Mouse (Mus musculus) hindbrain, embryonic 13.5 days (tissue): ENCODE results near the gene Cadm2. TPM values are rescaled to one million over a fixed set of nuclear protein-coding genes. Genes with fewer than 3 reads are reported as not detected.
A peak's percentile ranks its signal among the peaks of the same experiment; 100 is the strongest.

Experiments
- ATAC-seq: fragments of 200-750 bp; cut with Nextera tagmentation; 2 replicates; pipeline ENCODE4 v1.8.0; 2017; ENCODE audit warnings: moderate TSS enrichment; ENCODE audit not compliant: low FRiP score
- H3K27ac ChIP-seq: fragments of 300-500 bp; sonication (generic); 2 replicates; pipeline ENCODE4 v1.5.1; 2015; ENCODE audit warnings: inconsistent platforms, mild to moderate bottlenecking, moderate library complexity
- H3K27me3 ChIP-seq: fragments of 300-500 bp; sonication (generic); 2 replicates; pipeline ENCODE4 v1.6.1; 2015; ENCODE audit warnings: mild to moderate bottlenecking, inconsistent platforms
- H3K36me3 ChIP-seq: fragments of 300-500 bp; sonication (generic); 2 replicates; pipeline ENCODE4 v1.6.1; 2015; ENCODE audit warnings: mild to moderate bottlenecking, inconsistent platforms
- H3K4me1 ChIP-seq: fragments of 300-500 bp; sonication (generic); replicated peaks from 2 replicates; pipeline ENCODE4 v1.6.1; 2015; ENCODE audit warnings: inconsistent platforms
- H3K4me2 ChIP-seq: fragments of 300-500 bp; sonication (generic); 2 replicates; pipeline ENCODE4 v1.6.1; 2015; ENCODE audit warnings: inconsistent platforms, mild to moderate bottlenecking, moderate library complexity
- H3K4me3 ChIP-seq: fragments of 300-500 bp; sonication (generic); 2 replicates; pipeline ENCODE4 v1.5.1; 2015; ENCODE audit warnings: mild to moderate bottlenecking, inconsistent platforms
- H3K9ac ChIP-seq: fragments of 300-500 bp; sonication (generic); 2 replicates; pipeline ENCODE4 v1.6.1; 2015; ENCODE audit warnings: mild to moderate bottlenecking, inconsistent platforms
- H3K9me3 ChIP-seq: fragments of 300-500 bp; sonication (generic); 2 replicates; pipeline ENCODE4 v1.6.1; 2016; ENCODE audit warnings: inconsistent platforms
- WGBS: fragments of 180-500 bp; shearing (Covaris S2); methylation state at CpG from one replicate; pipeline ENCODE4 v1.1.7; 2015; 5-methylcytosine and 5-hydroxymethylcytosine counted together
- polyA plus RNA-seq: library from polyadenylated mRNA; unstranded; fragments of >200 nt; fragmentation: Nextera tagmentation; extraction: Ambion mirVana; gene quantifications from 2 replicates; pipeline ENCODE4 v1.2.1, GENCODE M21; 2015

The Cadm2 gene
- polyA plus RNA-seq, 1 experiment from 2014 or later, result 31.4 TPM

DNA sequence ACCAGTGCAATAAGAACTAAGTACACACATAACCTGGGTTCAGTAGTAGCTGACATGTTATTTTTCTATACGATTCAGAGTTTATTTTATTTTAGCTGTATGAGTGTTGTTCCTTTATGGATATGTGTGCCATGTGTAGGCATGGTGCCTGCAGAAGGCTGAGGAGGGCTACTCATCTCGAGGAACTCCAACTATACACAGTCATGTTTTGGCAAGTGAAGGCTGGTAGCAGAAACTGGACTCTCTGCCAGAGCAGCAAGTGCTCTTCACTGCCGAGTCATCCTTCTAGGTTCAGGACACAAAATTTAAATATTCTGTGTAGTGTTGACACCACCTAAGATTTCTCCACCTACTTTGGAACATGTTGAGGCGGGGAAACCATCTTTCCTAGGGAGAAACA, 524.8 kb downstream of the Cadm2 start:
- no peak overlapping the region for H3K4me2 ChIP-seq
- no peak overlapping the region for H3K9ac ChIP-seq
- 90% methylated on average over 4 of the region's 4 CpGs for WGBS
- no peak overlapping the region for H3K27ac ChIP-seq
- no peak overlapping the region for H3K4me3 ChIP-seq
- H3K4me1 ChIP-seq, result no peaks in the 10 kb centered on the region
- ATAC-seq, result no peak
- no peaks in the 10 kb centered on the region for H3K36me3 ChIP-seq
- H3K27me3 ChIP-seq, result no peaks in the 10 kb centered on the region
- no peaks in the 10 kb centered on the region for H3K9me3 ChIP-seq

DNA sequence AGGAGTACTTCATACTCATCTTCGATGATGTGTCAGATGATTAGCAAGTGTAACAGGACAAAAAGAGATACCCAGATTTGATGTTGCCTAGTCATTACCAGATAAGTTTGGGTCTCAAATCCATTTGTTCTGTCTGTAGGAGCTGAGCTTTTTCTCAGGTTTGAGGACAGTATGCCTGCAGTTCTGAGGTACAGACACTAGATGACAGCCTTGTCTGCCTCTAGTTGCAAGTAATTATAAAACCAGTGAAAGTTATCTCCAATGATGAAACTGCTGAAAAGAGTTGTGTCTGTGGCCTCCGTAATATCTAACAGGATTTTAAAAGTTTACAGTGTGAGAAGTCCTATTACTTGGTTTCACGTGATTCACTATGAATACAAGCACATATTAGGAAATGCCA, 531.0 kb downstream of the Cadm2 start:
- no peak for ATAC-seq
- Histone ChIP-seq H3K27ac (no peak overlapping the region), H3K4me3 (no peak overlapping the region), H3K4me1 (no peaks in the 10 kb centered on the region), H3K36me3 (no peaks in the 10 kb centered on the region), H3K9ac (no peak overlapping the region), H3K27me3 (no peaks in the 10 kb centered on the region), H3K9me3 (no peaks in the 10 kb centered on the region), H3K4me2 (no peak overlapping the region)
- WGBS, result 68% methylated on average over 3 of the region's 3 CpGs

DNA sequence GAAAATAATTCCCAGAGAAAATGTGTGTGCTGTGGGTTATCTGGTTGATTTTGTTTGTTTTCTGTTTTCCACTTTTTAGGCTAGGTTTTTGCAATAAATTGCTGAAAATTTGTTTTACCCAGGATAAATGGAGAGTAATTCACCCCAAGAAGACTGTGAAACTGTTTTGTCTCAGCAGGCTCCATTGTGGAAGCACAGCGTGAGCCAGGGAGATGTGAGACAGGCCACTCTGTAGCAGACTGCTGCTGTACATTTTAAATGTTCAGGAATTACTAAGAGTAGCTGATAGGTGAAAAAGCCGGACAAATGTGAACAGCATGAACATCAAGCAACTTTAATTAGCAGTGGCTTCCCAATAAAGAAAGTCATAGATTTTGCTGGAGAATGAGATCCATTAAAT, 541.4 kb downstream of the Cadm2 start:
- H3K4me2 ChIP-seq, result no peak overlapping the region
- H3K36me3 ChIP-seq, result no peaks in the 10 kb centered on the region
- no peak overlapping the region for H3K27ac ChIP-seq
- 50% methylated on average over 2 of the region's 2 CpGs for WGBS
- ATAC-seq, result no peak
- H3K27me3 ChIP-seq, result no peaks in the 10 kb centered on the region
- no peak overlapping the region for H3K4me3 ChIP-seq
- H3K9ac ChIP-seq, result no peak overlapping the region
- H3K9me3 ChIP-seq, result no peaks in the 10 kb centered on the region
- H3K4me1 ChIP-seq, result 0 out of 2 replicates have a peak, but pooled peaks cover 2% of the 10 kb centered on the region

DNA sequence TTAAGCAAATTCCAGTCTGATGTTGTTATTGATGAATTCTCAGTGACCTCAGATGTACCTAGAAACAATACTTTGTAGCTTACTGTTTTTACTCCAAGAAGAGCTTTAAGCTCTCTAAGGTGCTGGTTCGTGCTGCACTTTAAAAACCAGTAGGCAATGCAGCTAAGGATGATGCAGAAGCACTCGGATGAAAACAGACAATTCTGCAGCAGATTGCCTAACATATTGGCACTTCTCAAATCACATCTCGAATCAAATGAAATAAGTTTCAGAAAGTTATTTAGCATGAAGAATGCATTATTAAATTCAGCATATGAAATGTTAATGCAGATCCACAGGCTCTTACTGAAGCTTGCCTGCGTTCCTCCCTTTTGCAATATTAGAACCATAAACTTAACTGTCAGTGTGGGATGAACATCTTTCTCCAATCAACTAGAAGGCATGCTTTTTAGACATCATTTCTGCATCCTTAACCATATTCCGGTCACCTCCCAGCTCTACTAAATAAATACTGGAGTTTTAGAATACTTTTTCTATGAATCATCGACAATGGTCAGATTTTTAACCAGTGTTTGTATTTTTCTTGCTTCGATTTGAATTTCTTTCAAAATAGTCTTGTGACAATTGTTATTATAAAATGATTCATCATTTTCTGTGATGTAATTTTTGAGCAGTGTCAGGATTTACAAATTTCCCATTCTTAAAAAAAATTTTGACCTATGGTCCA, 544.4 kb downstream of the Cadm2 start:
- WGBS, result 85% methylated on average over 7 of the region's 7 CpGs
- ATAC-seq, result no peak
- Histone ChIP-seq H3K27me3 (no peaks in the 10 kb centered on the region), H3K9me3 (no peaks in the 10 kb centered on the region), H3K4me3 (no peak overlapping the region), H3K4me2 (no peak overlapping the region), H3K27ac (no peak overlapping the region), H3K9ac (no peak overlapping the region), H3K36me3 (no peaks in the 10 kb centered on the region), H3K4me1 (0 out of 2 replicates have a peak, but pooled peaks cover 2% of the 10 kb centered on the region)

DNA sequence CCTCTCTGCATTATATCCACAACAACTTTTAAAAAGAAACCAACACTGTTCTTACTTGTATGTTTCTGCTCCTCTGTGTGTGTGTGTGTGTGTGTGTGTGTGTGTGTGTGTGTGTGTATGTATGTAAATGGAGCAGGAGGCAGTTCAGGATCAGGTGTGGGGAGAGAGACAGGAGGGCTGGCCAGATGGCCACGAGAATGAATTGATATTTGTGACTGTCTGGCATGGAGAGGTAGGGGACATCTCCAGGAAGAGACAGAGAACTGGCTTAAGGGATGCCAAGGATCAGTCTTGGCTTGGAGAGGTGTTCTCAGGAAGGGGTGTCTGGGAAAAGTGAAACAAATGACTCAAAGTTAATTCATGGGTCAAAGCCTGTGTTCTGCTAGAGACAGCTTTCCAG, 552.2 kb downstream of the Cadm2 start:
- Histone ChIP-seq H3K4me3 (no peak overlapping the region), H3K36me3 (no peaks in the 10 kb centered on the region), H3K9me3 (no peaks in the 10 kb centered on the region), H3K9ac (no peak overlapping the region), H3K4me2 (no peak overlapping the region), H3K4me1 (no peaks in the 10 kb centered on the region), H3K27ac (no peak overlapping the region), H3K27me3 (no peaks in the 10 kb centered on the region)
- ATAC-seq, result no peak
- WGBS, result 44% methylated on average over 1 of the region's 1 CpGs

DNA sequence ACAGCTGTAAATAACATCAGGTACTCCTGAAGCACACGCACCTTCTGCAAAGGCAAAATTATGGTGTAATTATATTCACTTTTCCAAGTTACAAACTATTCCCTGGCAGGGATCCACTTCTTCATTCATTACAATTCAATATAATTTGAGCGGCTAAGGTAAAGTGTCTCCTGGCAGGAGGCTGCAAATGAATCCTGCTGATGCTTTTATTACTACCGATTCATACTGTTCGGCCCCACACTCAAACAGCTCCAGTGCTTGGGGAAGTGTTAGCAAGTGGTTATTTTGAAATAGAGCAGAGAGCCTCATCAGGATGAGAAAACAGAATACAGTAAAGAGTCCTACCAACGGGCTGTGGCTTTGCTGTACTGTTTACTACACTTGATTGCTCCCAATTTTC, 589.8 kb downstream of the Cadm2 start:
- 72% methylated on average over 5 of the region's 5 CpGs for WGBS
- Histone ChIP-seq H3K27me3 (no peaks in the 10 kb centered on the region), H3K9me3 (no peaks in the 10 kb centered on the region), H3K27ac (no peak overlapping the region), H3K4me2 (no peak overlapping the region), H3K4me1 (no peaks in the 10 kb centered on the region), H3K9ac (no peak overlapping the region), H3K4me3 (no peak overlapping the region), H3K36me3 (no peaks in the 10 kb centered on the region)
- ATAC-seq, result no peak

DNA sequence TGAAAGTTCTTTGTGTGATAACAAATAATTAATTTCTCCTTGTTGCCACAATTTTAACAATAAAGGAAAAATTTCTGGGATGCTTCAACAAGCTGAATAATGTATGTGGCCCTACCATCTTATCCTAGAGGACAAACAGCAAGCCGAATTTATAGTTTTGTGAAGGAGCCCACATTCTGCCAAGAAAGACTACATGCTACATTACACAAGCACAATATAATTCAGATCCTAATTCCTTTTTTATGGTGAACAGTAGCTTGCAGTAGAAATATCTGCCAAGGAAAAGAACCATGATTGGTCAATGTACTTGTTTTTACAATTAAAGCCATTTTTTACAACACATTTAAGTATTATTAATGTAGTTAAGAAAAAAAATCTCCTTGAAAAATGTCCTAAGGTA, 600.9 kb downstream of the Cadm2 start:
- no peak overlapping the region for H3K27ac ChIP-seq
- no peak overlapping the region for H3K4me2 ChIP-seq
- H3K4me3 ChIP-seq, result no peak overlapping the region
- WGBS, result 86% methylated on average over 1 of the region's 1 CpGs
- no peak overlapping the region for H3K9ac ChIP-seq
- H3K9me3 ChIP-seq, result no peaks in the 10 kb centered on the region
- no peak for ATAC-seq
- no peaks in the 10 kb centered on the region for H3K4me1 ChIP-seq
- H3K36me3 ChIP-seq, result no peaks in the 10 kb centered on the region
- H3K27me3 ChIP-seq, result no peaks in the 10 kb centered on the region

DNA sequence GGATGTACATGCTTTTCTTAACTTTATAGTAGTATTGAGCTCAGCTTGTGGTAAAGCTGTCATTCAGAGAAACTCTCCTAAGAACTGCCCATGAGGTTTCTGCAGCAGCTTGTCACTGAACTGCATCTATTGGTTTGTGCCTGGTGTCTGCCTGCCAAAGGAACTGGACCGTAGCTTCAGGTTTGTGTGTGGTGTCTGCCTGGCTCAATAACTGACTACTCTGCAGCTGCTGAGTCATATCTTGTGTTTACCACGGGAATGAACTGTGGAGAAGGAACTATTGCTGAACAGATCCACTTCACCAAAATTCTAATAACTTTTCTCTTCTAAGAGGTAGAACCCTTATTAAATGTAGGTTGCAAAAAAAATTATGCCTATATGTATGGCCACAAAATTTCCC, 603.0 kb downstream of the Cadm2 start:
- Histone ChIP-seq H3K36me3 (no peaks in the 10 kb centered on the region), H3K27ac (no peak overlapping the region), H3K4me3 (no peak overlapping the region), H3K4me2 (no peak overlapping the region), H3K9me3 (no peaks in the 10 kb centered on the region), H3K27me3 (no peaks in the 10 kb centered on the region), H3K9ac (no peak overlapping the region), H3K4me1 (no peaks in the 10 kb centered on the region)
- 81% methylated on average over 2 of the region's 2 CpGs for WGBS
- no peak for ATAC-seq

DNA sequence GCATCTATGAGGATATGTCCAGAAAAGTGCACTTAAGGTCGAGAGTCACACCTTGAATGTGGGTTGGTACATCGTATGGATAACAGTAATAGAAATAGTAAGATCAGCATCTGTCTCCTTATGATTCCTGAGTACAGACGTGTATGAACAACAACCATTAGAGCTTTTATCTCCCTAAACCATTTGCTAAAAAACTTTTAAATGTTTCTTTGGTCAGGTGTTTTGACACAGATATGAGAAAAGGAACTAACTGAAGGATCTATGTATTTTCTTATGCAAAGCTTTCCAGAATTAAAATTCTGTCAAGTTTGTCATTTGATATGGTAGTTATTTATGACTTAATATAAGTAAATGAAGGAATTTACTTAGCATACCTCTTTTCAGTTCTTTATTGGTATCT, 617.5 kb downstream of the Cadm2 start:
- H3K9me3 ChIP-seq, result no peaks in the 10 kb centered on the region
- no peak overlapping the region for H3K4me3 ChIP-seq
- 90% methylated on average over 3 of the region's 3 CpGs for WGBS
- H3K9ac ChIP-seq, result no peak overlapping the region
- H3K36me3 ChIP-seq, result no peaks in the 10 kb centered on the region
- H3K27ac ChIP-seq, result no peak overlapping the region
- H3K4me2 ChIP-seq, result no peak overlapping the region
- no peaks in the 10 kb centered on the region for H3K27me3 ChIP-seq
- no peak for ATAC-seq
- H3K4me1 ChIP-seq, result no peaks in the 10 kb centered on the region

DNA sequence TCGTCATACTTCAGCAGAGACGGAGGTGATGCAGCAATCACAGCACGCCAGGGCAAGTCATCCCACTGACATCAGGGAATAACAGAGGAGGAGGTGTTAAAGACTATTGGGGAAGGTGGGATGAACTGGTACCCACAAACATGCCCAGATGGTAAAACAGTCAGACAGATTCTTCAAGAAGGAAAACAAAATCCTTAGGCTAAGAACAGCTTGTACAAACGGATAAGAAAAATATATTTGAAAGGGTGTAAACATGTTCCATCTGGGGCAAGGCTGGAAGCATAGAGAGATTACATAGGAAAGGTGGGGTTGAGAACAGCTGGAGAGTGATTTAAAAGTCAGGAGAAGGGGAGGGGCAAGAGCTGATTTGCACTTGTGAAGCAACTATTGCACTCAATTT, 619.0 kb downstream of the Cadm2 start:
- Histone ChIP-seq H3K4me2 (no peak overlapping the region), H3K9ac (no peak overlapping the region), H3K9me3 (no peaks in the 10 kb centered on the region), H3K36me3 (no peaks in the 10 kb centered on the region), H3K4me1 (no peaks in the 10 kb centered on the region), H3K27me3 (no peaks in the 10 kb centered on the region), H3K4me3 (no peak overlapping the region), H3K27ac (no peak overlapping the region)
- ATAC-seq, result no peak
- WGBS, result 67% methylated on average over 4 of the region's 4 CpGs

DNA sequence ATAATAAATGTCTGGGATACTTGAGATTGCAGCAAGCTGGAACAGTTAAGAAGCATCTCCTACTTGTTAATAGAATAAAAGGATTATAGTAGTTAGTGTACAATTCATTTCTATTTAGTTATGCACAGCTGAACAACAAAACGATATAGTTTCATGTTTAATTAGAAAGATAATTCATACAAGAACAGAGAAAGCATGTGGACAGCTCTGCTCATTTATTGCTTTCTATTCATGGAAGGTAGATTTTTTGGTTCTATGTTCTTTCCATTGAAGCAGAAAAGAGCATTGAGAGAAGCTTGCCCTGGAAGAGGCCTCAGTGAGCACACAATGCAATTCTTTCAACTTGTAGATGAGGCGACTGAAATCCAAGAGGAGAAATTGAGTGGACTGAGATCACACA, 623.2 kb downstream of the Cadm2 start:
- Histone ChIP-seq H3K27me3 (no peaks in the 10 kb centered on the region), H3K27ac (no peak overlapping the region), H3K4me1 (no peaks in the 10 kb centered on the region), H3K9ac (no peak overlapping the region), H3K36me3 (no peaks in the 10 kb centered on the region), H3K4me2 (no peak overlapping the region), H3K4me3 (no peak overlapping the region), H3K9me3 (no peaks in the 10 kb centered on the region)
- ATAC-seq, result no peak
- 71% methylated on average over 2 of the region's 2 CpGs for WGBS

DNA sequence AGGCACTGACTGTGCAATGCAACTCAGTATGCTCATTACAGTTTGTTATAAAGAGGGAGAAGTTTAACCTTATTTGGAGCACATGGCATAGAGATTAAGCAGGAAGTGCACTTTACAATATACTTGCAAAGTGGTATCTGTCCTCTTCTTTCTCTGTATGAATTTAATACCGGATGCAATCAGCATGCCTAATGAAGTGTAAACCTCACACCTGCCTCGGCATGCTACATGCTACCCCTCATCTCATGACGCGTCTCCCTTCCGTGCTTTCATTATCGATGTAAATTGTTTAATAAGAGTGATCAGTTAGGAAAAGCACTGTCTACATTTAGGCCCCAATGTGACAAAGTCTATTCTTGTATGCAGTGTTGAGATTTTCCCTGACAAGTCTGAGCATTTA, 633.0 kb downstream of the Cadm2 start:
- H3K27ac ChIP-seq, result no peak overlapping the region
- WGBS, result 57% methylated on average over 6 of the region's 6 CpGs

DNA sequence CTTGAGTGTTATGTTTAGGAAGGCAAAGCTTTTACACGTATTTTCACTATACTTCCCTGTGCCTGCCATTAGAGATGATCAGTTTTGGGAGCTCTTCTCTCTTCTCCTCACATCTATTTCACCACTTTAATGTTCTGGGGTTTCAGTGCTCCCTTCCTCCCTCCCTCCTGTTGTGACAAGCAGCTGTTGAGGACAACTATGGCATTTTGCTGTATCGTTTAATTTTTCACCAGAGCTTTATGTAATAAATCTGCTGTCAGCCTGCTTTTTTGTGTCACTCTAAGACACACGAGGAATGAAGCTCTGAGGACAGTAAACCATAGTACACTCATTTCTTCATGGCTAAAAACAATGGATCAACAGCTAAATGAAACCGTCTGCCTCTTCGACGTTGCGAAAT, 633.8 kb downstream of the Cadm2 start:
- H3K4me1 ChIP-seq, result no peaks in the 10 kb centered on the region; the same call in 1 of the 2 replicates
- H3K9ac ChIP-seq, result no peak overlapping the region
- H3K36me3 ChIP-seq, result no peaks in the 10 kb centered on the region
- H3K27me3 ChIP-seq, result no peaks in the 10 kb centered on the region
- H3K4me3 ChIP-seq, result no peak overlapping the region
- no peak for ATAC-seq
- no peaks in the 10 kb centered on the region for H3K9me3 ChIP-seq
- peak overlapping the region; percentile 50; the same call in 1 of the 2 replicates for H3K27ac ChIP-seq
- 65% methylated on average over 7 of the region's 7 CpGs for WGBS
- H3K4me2 ChIP-seq, result no peak overlapping the region

More for the DNA sequence above, 633.0 kb downstream of the Cadm2 start:
- Histone ChIP-seq H3K9ac (no peak overlapping the region), H3K4me2 (no peak overlapping the region), H3K27me3 (no peaks in the 10 kb centered on the region), H3K9me3 (no peaks in the 10 kb centered on the region), H3K36me3 (no peaks in the 10 kb centered on the region), H3K4me1 (no peaks in the 10 kb centered on the region; the same call in 1 of the 2 replicates), H3K4me3 (no peak overlapping the region)
- no peak for ATAC-seq
